Mouse (Mus musculus): Measurements from ENCODE around the gene Bin2.

The Bin2 gene

DNA sequence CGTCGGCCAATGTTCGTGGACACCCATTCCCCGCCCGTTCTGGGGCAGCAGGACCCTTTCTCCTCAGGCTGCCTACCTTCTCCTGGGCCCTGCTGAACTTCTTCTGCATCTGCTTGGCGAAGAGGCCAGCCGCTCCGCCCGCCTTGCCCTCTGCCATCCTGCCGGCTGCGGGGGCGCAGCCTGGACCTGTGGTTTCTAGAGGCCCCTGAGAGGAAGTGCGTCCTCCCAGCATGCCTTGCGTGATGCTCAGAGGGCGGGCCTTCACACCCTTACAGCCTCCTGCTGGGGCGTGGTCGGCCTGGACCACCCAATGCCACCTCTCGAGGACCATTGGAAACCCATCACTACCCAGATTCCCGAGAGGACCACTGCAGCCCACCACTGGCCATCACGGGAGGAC is at the start of gene Bin2:
Gene Bin2, minus strand, starts transcription at position 217 of the 400 bp plus-strand sequence.
- DNase-seq (ENCODE audit: low read depth, low spot score) = peak; percentile 93

DNA sequence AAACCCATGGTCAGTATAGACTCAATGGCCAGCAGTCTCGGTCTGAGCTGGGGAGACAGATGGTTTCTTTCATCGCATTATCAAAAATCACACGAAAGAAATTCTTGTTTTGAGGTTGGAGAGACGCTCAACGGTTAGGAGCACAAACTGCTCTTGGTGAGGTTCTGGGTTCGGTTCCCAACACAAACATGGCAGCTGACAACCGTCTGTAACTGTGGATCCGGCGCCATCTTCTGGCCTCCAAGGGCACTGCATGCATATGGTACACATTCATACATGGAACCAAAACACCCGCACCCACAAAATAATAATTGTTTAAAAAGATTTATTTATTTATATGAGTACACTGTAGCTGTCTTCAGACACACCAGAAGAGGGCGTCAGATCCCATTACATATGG is 49.2 kb upstream of the Bin2 start:
- DNase-seq (ENCODE audit: low read depth, low spot score) = peak; percentile 22

DNA sequence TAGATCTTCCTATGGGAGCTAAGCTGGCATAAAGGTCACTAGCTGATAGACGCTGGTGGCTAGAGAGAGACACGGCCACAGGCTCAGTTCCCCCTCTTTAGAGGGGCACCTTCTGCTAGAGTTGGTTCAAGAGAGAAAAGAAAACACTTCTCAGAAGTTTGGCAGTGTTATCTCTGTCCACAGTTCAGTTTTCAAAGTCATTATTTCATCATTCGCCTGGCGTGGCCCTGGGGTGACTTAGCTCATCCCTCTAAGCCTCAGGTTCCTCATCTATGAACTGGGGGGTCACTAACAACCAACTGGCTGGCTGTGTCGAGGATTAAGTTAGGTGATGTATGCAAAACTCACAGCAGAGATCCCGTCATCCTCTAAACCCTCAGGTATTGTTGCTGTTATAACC is 48.6 kb upstream of the Bin2 start:
- DNase-seq (ENCODE audit: low read depth, low spot score) = no peak

DNA sequence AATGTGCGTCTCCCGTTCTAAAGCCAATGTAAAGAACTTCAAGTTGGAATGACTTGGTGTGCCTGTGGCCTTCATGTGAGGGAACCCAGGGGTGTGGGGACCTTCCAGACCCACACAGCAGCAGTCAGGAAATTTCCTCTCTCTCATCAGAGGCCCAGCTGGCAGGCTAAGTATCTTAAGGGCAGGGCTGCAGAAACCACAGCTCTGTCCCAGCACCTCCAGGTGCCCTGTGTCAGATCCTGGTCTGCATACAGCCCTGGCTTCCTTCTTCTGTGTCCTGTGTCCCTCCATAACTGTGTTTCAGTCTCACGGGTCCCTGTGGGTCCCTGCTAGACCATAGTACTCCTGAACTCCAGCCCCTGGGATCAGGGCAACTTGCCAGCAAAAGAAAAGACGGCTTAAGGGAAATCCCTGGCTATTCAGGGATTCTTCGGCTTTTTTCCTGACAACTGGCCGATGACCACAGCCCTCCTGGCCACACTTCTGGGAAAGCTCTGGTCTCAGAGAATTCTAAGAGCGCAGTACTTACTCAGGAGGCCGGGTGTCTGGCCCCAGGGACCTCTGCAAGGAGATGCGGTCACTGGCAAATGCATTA is 46.1 kb upstream of the Bin2 start:
- DNase-seq (ENCODE audit: low read depth, low spot score) = no peak

DNA sequence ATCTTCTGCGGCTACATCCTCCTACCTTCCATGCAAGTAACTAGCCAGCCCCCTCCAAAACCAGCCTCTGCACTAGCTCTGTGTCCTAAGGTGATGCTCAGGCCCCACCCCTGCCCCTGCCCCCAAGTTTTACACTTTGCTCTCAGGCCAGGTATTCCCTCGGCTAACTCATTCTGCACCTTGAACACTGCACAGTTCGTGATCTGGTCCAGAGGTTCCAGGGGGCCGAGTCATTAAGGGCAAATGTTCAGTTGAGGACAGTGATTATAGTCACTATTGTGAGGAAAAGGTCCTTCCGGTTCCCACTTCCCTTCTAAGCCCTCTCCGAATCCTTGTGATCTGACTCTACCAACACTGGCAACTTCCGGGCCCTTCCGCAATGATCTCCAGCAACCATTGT is 45.1 kb upstream of the Bin2 start:
- DNase-seq (ENCODE audit: low read depth, low spot score) = no peak

DNA sequence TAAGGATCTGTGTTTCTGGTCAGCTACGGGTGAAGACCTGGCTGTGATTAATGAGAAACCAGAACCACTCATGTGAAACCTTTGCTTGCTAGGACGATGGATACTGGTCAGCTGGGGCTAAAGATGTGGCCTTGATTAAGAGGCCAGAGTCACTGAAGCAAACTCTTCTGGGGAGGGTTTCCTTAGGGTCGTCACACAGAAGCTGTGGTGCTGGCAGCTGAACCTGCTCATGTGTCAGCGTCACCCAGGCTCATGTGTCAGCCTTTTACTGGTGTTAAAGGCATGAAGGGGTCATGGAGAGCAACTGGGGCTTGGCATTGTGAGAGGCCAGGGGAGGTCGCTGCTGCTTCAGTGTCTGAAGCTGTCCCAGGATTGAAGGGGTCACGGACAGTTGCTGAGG is 41.5 kb upstream of the Bin2 start:
- no peak for DNase-seq (ENCODE audit: low read depth, low spot score)

DNA sequence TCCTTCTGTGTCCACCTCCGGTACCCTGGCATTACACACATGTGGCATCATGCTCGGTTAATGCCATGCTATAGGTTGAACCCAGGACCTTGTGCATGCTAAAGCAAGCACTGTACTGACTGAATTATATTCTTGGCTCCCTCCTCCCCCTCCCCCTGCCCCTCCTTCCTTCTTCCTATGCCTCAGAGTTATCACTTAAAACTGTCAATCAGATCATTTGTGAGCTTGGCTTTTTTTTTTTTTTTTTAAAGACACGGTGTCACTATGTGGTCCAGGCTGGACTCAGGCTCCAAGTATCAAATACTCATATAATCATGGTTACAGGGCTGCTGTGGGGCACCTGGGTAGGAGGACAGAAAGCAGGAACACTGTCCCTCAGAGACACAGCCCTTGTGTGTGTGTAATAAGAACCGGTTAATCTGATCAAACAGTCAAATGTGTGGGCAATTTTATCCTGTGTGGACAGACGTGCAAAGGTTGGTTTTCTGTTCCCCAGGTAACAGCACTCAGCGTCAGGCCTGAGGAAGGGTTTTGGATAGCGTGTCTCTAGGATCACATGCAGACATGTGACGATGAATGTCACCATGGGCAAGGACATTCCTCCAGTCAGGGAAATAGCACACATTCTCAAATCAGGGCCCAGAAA is 39.2 kb upstream of the Bin2 start:
- no peak for DNase-seq (ENCODE audit: low read depth, low spot score)

DNA sequence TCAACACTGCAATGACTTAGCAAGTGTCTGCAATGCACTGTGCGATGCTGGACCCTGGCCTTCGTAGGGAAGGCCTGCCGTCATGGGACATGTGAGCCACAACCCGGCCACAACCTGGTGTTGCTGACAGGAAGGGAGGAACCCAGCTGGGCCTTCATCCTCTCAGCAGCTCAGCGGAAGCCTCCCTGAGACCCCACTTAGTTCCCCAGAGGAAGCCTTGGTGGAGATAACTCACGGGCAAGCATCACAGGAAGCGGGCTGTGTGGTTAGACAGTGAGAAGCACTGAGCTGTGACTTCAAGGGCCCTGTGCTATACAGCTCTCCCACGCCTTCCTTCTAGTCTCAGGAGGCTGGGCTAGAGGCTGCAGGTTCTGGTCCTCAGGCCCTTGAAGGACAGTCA is 36.9 kb upstream of the Bin2 start:
- peak; percentile 61 for DNase-seq (ENCODE audit: low read depth, low spot score)

DNA sequence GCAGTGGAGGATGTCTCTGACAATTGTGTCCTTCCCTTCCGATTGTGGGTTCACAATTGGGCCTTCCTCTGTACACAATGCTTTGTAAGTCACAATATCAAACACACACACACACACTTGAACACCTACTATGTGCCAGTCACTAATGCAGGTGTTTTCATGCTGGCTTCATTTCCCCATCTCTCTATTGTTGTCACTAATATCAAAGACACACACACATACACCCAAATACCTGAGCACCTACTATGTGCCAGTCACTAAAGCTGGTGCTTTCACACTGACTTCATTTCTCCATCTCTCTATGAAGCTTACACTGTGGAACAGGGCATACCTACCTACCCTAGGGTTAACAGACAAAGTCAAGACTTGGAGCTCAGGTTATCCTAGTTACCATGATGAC is 36.0 kb upstream of the Bin2 start:
- DNase-seq (ENCODE audit: low read depth, low spot score) = no peak

DNA sequence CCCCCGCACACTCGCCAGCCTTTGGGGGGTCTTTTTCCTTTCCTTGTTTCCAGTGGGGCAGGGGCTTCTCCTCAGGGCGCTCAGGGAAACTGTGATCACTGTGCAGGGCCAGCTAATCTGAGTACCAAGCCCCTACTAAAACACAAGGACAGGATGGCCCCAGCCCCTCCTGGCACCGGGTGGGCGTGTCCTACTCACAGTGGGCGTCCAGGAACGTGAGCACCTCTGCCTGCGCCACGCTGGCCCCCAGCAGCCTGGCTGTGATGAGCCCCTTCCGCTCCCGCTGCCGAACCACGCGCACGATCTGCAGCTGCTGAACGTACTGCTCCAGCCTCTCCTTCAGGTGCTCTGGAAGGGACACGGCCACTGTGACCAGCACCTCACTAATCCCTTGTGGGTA is 34.6 kb upstream of the Bin2 start:
- no peak for DNase-seq (ENCODE audit: low read depth, low spot score)

DNA sequence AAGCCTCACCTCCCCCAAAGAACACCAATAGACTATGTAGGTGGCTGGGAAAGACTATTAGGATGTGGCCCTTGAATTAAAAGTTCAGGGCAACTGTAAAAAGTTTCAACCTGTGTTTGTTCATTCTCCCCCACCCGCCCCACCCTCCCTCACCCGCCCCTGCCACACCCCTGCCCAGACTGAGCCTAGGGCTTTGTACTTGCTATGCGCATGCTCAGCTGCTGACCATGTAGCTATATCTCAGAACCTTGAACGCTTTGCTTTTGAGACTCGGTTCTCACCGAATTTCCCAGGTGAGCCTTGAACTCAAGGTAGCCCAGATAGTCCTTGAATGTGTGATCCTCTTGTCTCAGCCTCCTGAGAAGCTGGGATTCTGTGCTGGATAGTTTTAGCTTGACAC is 32.5 kb upstream of the Bin2 start:
- no peak for DNase-seq (ENCODE audit: low read depth, low spot score)

DNA sequence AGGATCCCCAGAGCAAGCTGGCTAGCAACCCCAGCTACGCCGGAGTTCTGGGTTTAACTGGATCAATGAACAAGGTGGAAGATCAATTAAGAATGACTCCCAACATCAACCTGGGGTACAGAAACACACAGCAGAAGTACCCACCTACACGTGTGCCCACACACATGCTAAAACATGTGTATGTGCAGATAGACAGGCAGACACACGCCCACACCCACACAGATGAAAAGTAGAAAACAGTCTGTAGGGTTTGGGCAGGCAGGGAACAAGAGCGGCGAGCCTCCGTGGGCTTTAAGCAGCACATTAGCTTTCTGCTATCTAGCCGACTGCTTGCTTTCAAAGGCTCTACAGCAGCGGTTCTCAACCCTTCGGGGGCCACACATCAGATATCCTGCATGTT is 31.8 kb upstream of the Bin2 start:
- DNase-seq (ENCODE audit: low read depth, low spot score) = no peak

DNA sequence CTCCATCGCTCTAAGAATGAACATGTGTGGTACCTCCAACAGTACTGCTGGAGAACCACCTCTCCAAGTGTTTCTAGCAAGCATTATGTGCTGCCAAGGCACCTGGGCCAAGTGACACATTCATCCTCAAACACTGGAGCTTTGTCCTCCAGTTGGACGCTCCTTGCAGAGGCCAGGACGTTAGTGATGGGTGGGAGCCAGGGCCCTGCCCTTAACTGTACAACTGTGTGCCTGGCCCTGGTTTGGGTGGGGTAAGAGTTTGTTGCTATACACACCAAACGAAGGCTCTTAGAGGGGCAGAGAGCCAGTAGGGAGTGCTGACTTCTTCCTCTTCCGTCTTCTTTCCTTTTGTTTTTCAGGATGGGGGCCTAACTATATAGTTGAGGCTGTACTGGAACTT is 31.1 kb upstream of the Bin2 start:
- no peak for DNase-seq (ENCODE audit: low read depth, low spot score)

DNA sequence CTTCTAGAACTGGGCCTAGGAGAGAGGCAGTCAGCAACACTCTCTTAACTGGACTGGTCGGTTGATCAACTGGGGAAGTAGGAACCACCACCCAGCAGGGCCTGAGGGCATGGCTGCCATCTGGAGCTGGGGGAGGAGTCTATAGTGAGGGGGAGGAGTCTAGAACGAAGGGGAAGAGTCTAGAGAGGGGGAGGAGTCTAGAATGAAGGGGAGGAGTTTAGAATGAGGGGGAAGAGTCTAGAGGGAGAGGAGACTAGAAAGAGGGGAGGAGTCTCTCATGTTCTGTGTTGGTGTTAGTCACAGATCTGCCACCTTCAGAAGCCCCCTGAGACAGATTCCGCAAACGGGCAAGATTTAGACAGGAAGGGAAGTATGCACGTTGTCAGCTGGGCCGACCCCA is 30.0 kb upstream of the Bin2 start:
- DNase-seq (ENCODE audit: low read depth, low spot score) = peak; percentile 59

DNA sequence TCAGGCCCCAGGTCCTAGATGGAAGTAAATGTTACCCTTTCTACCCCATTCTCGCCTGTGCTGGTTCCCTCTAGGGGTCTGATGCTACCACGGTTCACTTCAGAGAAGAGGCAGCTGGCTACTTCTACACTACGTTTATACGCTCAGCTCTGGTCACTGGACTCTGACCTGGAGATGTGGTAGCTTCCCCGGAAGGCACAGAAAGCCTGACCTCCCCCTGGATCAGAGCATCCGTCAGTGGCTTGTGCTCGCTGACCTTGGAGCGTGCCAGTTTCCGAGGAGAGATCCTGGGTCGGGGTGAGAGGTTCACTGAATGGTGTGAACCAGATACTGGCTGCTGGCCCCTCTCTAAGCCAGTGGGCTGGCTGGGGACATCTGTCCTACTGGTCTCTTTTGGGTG is 28.7 kb upstream of the Bin2 start:
- no peak for DNase-seq (ENCODE audit: low read depth, low spot score)

DNA sequence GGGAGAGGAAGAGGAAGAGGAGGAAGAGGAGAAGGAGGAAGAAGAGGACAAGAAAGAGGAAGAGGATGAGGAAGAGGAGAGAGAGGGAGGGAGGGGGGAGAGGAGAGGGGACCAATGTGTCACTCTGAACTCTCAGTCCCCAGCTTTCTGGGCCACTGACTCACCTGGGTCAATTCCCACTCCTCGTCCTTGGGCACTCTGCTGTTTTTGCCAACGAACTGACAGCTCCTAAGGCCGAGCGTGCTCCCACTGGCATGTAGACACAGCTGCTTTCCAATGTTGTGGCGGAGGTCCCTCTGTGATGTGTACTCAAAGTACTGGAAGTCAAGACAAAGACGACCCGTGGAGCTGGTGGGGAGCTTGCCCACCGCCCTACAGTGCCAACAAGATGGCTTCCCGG is 25.1 kb upstream of the Bin2 start:
- DNase-seq (ENCODE audit: low read depth, low spot score) = no peak

DNA sequence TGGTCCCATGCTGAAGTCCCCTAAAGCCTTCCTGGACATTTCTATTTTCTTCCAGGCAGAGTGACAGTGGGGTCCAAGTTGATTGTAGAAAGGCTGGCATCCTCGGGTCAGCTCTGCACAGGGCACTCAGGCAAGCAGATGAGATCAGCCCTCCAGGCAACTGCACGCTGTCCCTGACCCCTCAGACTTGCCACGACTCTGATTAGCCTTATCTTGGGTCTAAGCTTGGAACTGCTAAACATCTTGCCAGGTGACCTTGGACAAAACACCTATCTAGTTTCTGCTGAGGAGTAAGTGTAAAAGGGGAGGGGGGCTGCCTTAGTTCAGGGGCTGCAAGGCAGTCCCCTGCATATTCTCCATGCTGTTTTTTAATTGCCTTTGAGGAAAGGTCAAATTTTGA is 22.6 kb upstream of the Bin2 start:
- no peak for DNase-seq (ENCODE audit: low read depth, low spot score)

DNA sequence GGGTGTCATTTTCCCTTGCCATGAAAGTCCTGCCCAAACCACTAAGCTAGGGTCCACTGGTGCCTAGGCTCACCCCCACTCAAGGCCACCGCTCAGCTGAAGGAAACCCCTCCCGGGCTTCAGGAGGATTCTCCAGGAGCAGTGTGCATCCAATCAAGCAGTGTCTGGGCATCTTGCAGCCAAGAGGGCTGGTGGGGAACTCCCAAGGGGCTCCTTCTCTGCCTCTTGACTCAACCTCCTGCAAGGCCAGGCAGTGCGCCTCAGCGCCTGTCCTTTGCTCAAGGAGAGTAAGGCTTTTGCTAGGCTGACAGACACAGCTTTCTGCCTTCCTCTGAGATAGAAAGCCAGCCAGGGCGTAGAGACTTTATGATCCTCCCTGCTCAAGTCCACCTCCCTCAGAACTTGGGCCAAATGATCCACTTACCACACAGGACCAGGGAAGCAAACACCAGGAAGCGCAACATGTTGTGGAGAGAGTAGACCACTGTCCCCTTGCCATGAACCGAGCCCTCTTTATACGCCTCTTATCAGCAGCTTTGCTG is 18.1 kb upstream of the Bin2 start, which contains the start of gene Cela1:
Gene Cela1, minus strand, starts transcription at position 492 of the 542 bp plus-strand sequence.
- no peak for DNase-seq (ENCODE audit: low read depth, low spot score)

DNA sequence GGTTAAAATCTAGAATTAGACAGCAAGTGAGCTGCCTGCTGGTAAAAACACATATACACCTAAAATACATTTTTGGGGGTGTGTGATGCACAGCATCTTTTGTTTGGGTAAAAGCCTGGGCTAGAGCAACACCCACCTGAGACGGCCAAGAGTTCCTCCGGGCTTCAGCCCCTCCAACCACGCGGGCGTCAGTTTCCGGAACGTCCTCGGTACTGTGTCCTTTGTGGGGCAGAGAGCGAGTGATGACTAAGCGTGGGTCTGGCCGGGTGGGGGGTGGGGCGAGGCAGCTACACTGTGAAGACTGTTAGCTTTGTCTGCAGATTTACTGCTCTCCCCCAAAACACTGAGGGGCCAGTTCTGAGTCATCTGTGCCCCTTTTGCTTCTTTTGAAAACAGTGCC is 17.6 kb upstream of the Bin2 start:
- DNase-seq (ENCODE audit: low read depth, low spot score) = no peak

DNA sequence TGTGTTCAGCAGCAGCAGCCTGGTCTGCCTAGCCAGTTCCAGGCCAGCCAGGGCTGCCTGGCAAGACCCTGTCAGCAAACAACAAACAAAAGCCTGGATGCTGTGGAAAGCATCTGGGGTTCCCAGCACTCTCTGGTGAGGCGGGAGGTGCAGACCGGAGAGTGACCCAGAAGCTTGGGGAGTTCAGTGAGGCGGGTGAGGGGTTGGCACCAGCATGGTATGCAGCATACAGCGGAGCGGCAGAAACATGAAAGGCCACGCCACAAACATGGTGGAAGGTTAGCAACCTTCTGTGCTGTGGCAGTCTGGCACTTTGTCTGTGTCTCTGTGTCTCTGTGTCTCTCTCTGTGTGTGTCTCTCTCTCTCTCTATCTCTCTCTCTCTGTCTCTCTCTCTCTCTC is 17.1 kb upstream of the Bin2 start:
- DNase-seq (ENCODE audit: low read depth, low spot score) = no peak

DNA sequence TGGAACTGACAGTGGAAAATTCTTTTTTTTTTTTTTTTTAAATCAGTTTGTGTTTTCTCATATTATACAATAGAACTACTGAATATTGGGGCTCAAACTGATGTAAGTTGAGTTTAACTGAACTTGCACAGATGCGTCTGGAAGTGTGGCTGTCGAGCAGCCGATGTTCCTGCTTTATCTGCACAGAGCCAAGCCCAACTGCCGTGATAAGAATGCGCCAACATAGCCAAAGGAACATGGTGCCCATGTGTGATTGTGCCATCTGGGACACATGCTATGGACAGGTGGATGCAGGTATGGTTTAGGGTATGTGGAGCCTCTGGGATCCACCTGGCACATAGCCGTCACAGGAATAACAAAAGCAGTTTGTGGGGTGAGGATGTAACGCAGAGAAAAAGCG is 16.5 kb upstream of the Bin2 start:
- DNase-seq (ENCODE audit: low read depth, low spot score) = no peak

DNA sequence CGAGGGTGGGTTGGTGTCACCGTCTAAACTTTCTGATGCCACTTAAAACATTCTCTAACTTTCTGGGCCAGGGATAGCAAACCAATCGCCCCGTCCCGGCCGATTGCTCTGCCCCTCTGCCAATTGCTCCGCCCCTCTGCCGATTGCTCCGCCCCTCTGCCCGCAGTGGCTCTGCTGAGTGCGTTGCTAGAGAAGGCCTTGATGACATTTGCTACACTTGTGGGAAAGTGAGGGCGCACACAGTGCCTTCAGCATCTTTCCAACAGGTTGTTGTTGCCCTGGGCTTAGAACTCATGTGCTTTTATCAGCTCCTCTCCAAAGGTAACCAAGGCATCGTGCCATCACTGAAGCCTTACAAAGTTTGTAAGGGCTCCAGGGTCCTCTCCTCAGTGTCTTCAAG is 15.9 kb upstream of the Bin2 start:
- no peak for DNase-seq (ENCODE audit: low read depth, low spot score)

DNA sequence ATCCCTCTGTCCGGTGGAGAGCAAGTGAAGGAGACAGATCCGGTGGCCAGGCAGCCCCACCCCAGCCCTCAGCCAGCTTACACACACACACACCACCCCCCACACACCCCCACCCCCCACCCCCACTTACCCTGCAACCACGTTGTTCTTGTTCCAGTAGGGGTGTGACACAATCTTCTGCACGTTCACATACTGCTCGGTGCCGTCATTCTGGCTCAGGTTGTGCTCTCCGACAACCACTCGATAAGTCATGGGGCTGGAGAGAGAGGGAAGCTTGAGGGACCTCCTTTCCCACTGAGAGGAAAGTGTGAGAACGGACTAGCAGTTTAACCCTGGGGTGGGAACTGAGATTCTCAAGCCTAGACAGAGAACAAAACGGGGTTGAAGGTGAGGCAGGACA is 15.1 kb upstream of the Bin2 start:
- DNase-seq (ENCODE audit: low read depth, low spot score) = no peak

DNA sequence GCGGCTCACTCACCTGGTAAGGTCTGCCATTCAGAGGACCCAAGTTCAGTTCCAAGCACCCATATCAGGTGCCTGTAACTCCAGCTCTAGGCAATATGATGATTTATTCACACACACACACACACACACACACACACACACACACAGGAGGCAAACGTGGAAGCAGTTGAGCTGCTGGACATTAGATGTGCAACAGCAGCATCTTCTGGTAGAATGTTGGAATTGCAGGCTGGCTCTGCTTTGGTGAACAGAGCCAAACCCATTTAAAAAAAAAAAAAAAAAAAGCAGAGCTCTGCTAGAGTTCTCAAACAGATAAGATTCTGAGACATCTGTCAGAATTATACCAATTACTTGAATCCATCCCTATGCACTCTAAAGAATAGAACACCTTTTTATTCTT is 13.7 kb upstream of the Bin2 start:
- DNase-seq (ENCODE audit: low read depth, low spot score) = peak; percentile 85

Data from A20 (cell line).